Mouse (Mus musculus) left cerebral cortex, adult 8-10 months (tissue): ENCODE measurements around the gene Cadm1. TPM values are rescaled to one million over a fixed set of nuclear protein-coding genes. Genes with fewer than 3 reads are reported as not detected.
A peak's percentile ranks its signal among the peaks of the same experiment; 100 is the strongest.

Source experiments
- DNase-seq, 2 experiments: peaks; one replicate each; pipeline ENCODE4 v3.0.0; 2022; ENCODE audit warnings: low spot score in 2 of 2
- total RNA-seq, 4 experiments: library from RNA; stranded (reverse); gene quantifications; 2 replicates each; pipeline ENCODE4 v1.2.4; 2022

The Cadm1 gene
- total RNA-seq, 4 experiments from 2014 or later = 218 to 230 (median 223) TPM

DNA sequence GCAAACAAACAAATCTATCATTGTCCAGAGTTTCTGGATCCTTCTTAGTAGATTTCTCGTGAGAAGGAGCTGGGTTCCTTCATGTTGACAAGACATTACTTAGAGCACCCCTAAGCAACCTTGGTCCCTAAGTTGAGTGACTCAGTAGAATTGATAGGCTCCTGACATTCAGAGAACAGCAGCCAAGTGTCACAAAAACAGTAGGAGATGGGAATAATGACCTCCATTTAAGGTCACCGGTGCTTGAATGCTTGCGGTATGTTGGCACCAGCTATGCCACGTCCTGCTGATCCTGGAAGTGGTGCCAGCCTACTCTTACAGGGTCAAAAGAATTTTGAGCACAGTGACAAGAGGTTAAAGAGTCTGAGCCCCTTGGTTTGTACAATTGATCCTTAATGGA lies 139.2 kb downstream of the Cadm1 start:
- DNase-seq = no peak

- no peak for DNase-seq
Observed at GRCm38 (mm10) chr9:47671617-47672016, 141.6 kb downstream of the Cadm1 start.

DNA sequence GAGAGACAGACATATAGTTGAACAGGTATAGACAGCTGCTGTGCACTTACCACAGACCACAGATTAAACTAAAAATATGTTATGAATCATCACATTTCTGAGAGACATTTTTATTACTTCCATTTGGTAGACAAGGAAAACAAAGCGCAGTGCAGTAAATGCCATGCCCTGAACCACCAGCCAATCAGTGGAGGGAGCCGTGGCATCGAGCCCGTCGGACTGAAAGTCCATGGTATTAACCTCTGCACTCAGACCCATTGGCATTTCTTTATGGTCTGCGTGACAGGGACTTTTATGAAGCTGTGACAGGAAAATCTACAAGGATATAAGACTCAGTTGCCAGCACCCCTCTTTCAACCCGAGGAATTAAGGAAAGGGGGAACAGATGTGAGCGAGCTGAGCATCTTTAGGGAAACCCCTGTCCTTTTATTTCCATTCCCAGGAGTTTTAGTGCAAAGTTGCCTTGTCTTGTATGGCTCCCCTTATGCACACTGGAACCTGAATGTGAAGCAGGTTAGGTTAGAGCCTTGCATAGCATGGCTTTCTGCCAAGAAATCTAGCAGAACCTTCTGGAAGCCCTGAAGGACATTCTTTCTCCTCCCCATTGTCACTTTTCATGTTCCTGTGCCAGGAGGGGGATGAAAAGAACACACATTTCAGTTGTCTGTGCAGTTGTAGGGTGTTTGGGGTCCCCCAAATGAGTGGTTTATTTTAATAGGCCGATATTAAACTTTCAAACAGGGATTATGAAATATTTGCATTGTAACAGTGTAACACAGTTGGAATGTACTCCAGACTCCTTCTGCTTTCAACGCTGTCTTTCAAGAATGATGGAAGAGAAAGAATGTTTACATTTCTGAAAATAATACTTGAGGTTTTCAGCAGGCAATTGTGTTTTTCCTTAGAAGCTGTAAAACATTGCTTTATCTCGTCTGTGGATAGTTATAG lies 145.1 kb downstream of the Cadm1 start:
- DNase-seq = no peak

GRCm38 (mm10) chr9:47686881-47687280 lies 156.9 kb downstream of the Cadm1 start:
- no peak for DNase-seq

GRCm38 (mm10) chr9:47687604-47688003 lies 157.6 kb downstream of the Cadm1 start:
- no peak for DNase-seq

DNA sequence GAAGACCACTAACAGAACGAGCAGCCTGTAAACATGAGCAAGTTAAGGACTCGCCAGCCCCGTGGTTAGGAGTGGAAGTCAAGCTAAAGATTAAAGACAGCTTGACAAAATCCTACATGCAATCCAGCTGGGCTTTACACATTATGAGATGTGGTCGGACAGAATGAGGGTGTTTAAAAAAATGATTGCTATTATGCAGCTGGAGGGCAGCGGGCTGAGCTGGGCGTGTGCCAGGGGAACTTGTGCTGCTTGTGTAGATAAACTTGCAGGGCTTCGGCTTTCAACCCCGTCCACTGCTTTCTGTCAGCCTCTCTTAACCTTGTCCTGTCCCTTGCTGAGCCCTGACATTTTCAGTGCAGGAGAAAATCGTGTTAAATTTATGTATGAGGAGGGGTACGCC lies 158.3 kb downstream of the Cadm1 start:
- no peak for DNase-seq

- no peak for DNase-seq
Observed at GRCm38 (mm10) chr9:47692911-47693310, 162.9 kb downstream of the Cadm1 start.

DNA sequence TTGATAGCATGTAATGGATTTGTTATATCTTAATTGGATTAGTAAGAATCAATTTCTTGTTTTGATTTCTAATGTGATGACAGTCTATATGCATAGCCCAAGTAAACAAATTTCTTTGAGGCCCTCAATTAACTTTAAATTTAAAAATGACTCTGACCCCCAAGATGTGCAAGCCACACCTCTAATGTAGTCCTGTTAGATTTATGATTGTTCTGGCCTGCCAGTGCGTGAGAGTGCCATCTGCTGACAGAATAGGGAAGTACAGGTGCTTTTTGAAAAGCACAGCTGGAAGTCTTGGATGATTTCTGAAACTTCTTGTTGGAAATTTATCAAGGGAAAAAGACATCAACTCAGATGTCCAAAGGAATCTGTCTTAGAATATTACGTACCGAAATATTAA lies 169.1 kb downstream of the Cadm1 start:
- DNase-seq = peak in 1 of 2 experiments; percentile 44

GRCm38 (mm10) chr9:47700021-47700420 lies 170.0 kb downstream of the Cadm1 start:
- no peak for DNase-seq

DNA sequence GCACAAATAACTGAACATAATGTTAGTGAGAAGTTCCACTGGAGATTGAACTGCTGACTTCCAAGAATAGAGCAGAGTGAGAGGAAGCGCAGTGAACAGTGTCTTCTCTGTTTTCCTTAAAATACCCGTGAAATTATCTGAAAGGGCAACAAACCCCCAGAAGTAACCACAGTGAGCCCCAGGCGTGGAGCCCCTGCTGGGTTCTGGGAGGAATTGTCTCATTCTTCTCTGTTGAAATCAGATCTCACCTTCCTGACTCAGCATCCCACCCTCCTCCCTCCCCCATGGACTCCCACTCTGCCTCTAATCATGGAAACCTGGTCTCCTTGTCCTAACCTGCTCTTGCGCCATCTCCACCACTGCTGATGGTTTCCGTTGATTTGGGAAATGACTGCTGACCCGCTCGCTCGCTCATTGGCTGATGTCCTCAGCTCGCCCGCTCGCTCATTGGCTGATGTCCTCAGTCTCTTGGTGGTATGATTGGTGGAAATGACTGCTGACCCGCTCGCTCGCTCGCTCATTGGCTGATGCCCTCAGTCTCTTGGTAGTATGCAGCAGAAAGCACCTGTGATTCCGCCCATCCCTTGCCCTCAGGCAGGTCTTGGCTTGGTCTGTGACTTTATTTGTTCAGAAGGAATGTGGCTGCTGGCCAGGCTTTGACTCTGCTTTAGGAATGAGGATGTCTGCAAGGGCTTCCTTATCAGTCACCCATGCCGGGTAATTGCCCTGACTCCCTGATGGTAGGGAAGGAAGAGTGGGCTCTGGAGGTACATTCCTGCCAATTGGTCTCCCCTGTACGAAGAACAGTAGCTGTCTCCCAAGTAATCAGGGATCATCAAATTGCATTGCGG lies 173.3 kb downstream of the Cadm1 start:
- DNase-seq = no peak

DNA sequence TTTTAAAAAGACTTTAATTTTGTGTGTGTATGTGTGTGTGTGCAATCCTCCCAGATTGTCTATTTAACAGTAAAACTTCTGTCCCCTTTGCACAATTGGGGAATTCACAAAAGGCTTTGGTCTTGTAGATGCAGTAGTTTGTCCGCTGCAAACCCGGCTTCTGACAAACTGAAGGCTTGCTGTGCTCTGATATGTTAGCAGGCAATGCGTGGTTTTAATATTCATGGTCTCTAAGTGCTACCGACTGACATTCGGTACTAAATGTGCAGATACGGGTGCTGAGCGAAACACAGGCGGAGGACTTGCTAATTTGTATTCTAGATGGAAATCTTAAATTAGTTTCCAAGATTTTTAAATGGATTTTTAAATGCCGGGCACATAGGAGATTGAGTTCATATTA lies 176.4 kb downstream of the Cadm1 start:
- DNase-seq = no peak

DNA sequence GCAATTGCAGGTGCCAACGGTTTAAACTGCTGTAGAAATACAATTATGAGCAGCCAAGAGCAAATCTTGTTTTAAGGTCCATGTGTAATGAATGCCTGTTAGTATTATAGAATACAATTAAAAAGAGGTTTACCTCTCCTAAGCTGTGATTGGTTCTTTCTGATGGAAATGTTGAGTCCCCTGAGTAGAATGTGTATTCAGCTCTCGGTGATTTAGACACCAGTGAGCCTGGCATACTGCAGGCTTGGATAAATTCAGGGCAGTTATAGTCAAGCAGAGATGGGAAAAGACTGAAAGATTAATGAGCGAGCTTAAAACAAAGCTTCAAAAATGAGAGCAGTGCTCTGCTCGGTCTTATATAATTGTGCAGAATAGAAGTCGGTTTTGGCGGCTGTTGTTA lies 177.4 kb downstream of the Cadm1 start:
- no peak for DNase-seq

- DNase-seq = peak in 1 of 2 experiments; percentile 67
Observed at GRCm38 (mm10) chr9:47708299-47708698, 178.3 kb downstream of the Cadm1 start.

GRCm38 (mm10) chr9:47710946-47711345 lies 181.0 kb downstream of the Cadm1 start:
- no peak for DNase-seq

GRCm38 (mm10) chr9:47714541-47714940 lies 184.6 kb downstream of the Cadm1 start:
- no peak for DNase-seq

- no peak for DNase-seq
Observed at GRCm38 (mm10) chr9:47715415-47715814, 185.4 kb downstream of the Cadm1 start.

GRCm38 (mm10) chr9:47716883-47717282 lies 186.9 kb downstream of the Cadm1 start:
- DNase-seq = no peak

DNA sequence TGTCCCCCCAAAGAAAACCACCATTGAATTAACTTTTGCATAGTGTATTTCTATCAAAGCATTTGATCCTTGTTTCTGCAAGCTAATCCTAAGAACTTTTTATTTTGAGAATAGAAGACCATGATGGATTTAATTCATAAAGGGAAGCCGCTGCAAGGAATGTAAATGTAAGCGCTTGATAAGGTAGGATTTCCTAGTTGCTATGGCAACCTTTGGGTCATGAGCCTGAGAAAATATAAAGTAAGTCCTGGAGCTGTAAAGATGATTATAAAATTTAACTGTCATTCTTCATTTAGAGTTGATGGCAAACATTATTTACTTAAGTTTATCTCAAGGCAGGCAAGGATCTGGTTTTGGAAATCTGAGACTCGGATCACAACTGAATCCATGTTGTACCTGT lies 197.6 kb downstream of the Cadm1 start:
- no peak for DNase-seq

DNA sequence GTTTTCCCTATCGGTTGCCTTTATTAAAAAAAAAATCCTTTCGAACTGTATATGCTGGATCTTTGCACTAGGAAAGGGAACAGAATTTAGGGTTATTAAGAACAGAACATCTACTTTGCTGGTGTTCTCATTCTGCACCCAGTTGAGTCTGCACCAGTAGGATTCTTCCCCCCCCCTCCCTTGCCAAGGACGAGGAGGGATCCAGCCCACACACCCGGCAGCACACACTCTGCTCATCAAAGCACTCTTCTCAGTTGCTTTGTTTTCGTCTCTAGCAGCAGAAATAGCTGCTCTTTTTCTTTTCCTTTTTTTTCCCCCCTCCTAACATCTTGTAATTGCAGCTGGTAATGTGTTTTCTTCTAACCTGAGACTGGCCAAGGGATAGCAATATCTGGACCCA lies 198.9 kb downstream of the Cadm1 start:
- DNase-seq = peak in 1 of 2 experiments; percentile 68

- no peak for DNase-seq
Observed at GRCm38 (mm10) chr9:47730247-47730646, 200.3 kb downstream of the Cadm1 start.

DNA sequence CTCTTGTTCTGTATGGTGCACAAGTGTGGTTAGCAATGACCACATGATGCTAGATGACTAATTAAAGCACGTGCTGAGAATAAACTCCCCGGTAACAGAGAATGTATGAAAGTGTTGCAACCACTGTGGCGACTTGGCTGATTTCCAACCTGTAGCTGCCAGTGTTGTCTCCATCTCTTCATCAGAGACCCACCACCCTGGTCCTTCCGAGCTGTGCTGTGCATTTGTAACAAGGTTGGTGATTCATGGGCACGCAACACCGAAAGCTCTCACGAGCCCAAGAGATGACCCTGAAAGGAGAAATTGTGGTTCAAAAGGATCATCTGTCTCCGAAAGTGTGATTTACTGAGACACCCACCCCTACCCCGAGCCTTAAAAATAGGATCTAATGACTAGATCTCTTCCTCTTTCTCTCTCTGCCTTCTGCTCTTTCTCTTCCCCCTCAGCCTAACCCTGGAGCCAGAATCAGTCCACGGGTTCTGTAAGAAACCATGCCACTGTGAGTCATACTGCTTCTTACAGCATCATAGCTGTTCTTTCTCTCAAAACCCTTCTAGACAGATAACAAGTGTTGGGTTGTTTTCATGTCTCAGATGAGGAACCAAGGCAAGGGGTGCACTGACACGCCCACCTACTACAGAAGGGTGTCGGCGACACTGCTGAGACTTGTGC lies 203.9 kb downstream of the Cadm1 start:
- no peak for DNase-seq

- DNase-seq = no peak
Observed at GRCm38 (mm10) chr9:47734905-47735304, 204.9 kb downstream of the Cadm1 start.
